Mouse (Mus musculus) embryonic facial prominence, embryonic 10.5 days (tissue): ENCODE results near the gene Paqr5. TPM values are rescaled to one million over a fixed set of nuclear protein-coding genes. Genes with fewer than 3 reads are reported as not detected.

ENCODE experiments used
- DNase-seq: peaks from one replicate; pipeline ENCODE4 v3.0.0-alpha.2; 2017; ENCODE audit warnings: low spot score
- H3K27ac ChIP-seq: fragments of 300-500 bp; sonication (generic); replicated peaks from 2 replicates; pipeline ENCODE4 v1.5.1; 2016; ENCODE audit warnings: mild to moderate bottlenecking
- H3K27me3 ChIP-seq: fragments of 300-500 bp; sonication (generic); replicated peaks from 2 replicates; pipeline ENCODE4 v1.6.1; 2016; ENCODE audit warnings: low read depth, mild to moderate bottlenecking; ENCODE audit not compliant: poor library complexity, severe bottlenecking
- H3K36me3 ChIP-seq: fragments of 300-500 bp; sonication (generic); replicated peaks from 2 replicates; pipeline ENCODE4 v1.6.1; 2016; ENCODE audit warnings: mild to moderate bottlenecking, moderate library complexity
- H3K4me1 ChIP-seq: fragments of 300-500 bp; sonication (generic); 2 replicates; pipeline ENCODE4 v1.6.1; 2016
- H3K4me3 ChIP-seq: fragments of 300-500 bp; sonication (generic); 2 replicates; pipeline ENCODE4 v1.5.1; 2016; ENCODE audit warnings: mild to moderate bottlenecking, moderate library complexity
- H3K9me3 ChIP-seq: fragments of 300-500 bp; sonication (generic); 2 replicates; pipeline ENCODE4 v1.6.1; 2016; ENCODE audit warnings: mild to moderate bottlenecking
- WGBS: fragments of 180-500 bp; shearing (Covaris S2); methylation state at CpG from one replicate; pipeline ENCODE4 v1.1.7; 2016; 5-methylcytosine and 5-hydroxymethylcytosine counted together
- polyA plus RNA-seq: library from polyadenylated mRNA; unstranded; fragments of >200 nt; fragmentation: Nextera tagmentation; extraction: Ambion mirVana; gene quantifications from 2 replicates; pipeline ENCODE4 v1.2.1, GENCODE M21; 2016

Gene Paqr5
- polyA plus RNA-seq, 1 experiment from 2014 or later, result 1.2 TPM

- peaks cover 25% of the 10 kb centered on the region for H3K4me1 ChIP-seq
- WGBS, result 80% methylated on average over 10 of the region's 10 CpGs
- H3K27me3 ChIP-seq, result peaks cover 6% of the 10 kb centered on the region
- H3K4me3 ChIP-seq, result no peak overlapping the region
- no peak for DNase-seq
- no peaks in the 10 kb centered on the region for H3K9me3 ChIP-seq
- H3K36me3 ChIP-seq, result no peaks in the 10 kb centered on the region
- no peak overlapping the region for H3K27ac ChIP-seq
These were observed 59.3 kb downstream of the Paqr5 start for GRCm38 (mm10) chr9:61967357-61967756.

- H3K27ac ChIP-seq, result no peak overlapping the region
These were observed 60.7 kb downstream of the Paqr5 start for GRCm38 (mm10) chr9:61965987-61966386.

DNA sequence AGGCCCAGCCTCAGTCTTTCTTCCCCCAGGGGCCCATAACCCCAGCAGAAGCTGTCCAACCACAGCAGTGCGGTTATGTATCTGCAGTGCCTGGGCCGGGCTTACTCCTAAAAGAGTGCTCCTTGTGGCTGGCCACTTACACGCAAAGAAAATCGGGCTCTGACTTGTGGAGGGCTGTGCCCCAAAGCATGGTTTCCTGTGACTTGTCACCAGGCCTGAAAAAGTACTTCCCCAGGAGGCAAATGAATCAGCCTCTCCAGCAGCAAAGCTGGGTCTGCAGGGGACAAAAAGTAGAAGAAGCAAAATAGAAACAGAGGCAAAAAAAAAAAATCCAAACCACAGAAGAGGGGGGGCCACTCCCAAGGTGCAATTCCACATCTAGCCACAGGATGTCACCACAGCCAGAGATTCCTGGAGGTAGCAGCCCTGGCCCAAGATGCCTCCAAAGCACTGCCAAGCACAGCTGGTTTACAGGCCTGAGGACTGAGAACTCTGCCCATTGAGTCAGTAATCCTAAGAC lies 61.2 kb downstream of the Paqr5 start:
- WGBS, result 42% methylated on average over 4 of the region's 4 CpGs
- Histone ChIP-seq H3K27me3 (peaks cover under 1% of the 10 kb centered on the region; the same call in 1 of the 2 replicates), H3K9me3 (no peaks in the 10 kb centered on the region), H3K4me3 (no peak overlapping the region), H3K36me3 (no peaks in the 10 kb centered on the region), H3K4me1 (peaks cover 24% of the 10 kb centered on the region), H3K27ac (0 out of 2 replicates have a peak overlapping the region, but pooled peaks have one; percentile 6)
- DNase-seq, result peak; percentile 76

More at GRCm38 (mm10) chr9:61965987-61966386, 60.7 kb downstream of the Paqr5 start:
- Histone ChIP-seq H3K9me3 (no peaks in the 10 kb centered on the region), H3K27me3 (peaks cover 5% of the 10 kb centered on the region), H3K36me3 (no peaks in the 10 kb centered on the region), H3K4me3 (no peak overlapping the region), H3K4me1 (peaks cover 24% of the 10 kb centered on the region)
- WGBS, result 94% methylated on average over 7 of the region's 7 CpGs
- no peak for DNase-seq

DNA sequence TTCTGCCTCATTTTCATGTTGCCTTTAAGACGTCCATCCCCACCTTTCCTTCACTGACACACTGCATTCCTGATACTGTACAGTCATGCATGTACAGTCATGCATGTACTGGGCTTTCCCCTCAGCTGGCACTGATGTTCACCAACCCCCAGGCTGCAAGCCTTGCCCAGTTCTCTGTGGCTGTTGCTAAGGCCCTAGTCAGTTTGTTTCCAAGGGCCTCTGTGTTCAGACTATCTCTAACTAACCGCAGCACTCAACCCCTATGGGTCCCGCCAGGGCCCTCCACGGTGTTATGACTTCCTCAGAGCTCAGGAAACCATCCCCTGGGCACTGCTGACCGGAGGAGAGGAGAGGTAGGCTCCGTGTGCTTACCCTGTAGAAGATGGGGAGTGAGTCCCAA lies 63.3 kb downstream of the Paqr5 start:
- H3K27ac ChIP-seq, result no peak overlapping the region
- H3K27me3 ChIP-seq, result no peaks in the 10 kb centered on the region
- H3K4me3 ChIP-seq, result no peak overlapping the region
- peaks cover 31% of the 10 kb centered on the region for H3K4me1 ChIP-seq
- WGBS, result 82% methylated on average over 6 of the region's 6 CpGs
- H3K9me3 ChIP-seq, result no peaks in the 10 kb centered on the region
- no peaks in the 10 kb centered on the region for H3K36me3 ChIP-seq
- DNase-seq, result no peak

GRCm38 (mm10) chr9:61961181-61961580 lies 65.5 kb downstream of the Paqr5 start:
- Histone ChIP-seq H3K9me3 (no peaks in the 10 kb centered on the region), H3K4me3 (no peak overlapping the region), H3K36me3 (no peaks in the 10 kb centered on the region), H3K4me1 (peaks cover 31% of the 10 kb centered on the region), H3K27ac (0 out of 2 replicates have a peak overlapping the region, but pooled peaks have one; percentile 1), H3K27me3 (no peaks in the 10 kb centered on the region)
- WGBS, result 84% methylated on average over 4 of the region's 4 CpGs
- no peak for DNase-seq

DNA sequence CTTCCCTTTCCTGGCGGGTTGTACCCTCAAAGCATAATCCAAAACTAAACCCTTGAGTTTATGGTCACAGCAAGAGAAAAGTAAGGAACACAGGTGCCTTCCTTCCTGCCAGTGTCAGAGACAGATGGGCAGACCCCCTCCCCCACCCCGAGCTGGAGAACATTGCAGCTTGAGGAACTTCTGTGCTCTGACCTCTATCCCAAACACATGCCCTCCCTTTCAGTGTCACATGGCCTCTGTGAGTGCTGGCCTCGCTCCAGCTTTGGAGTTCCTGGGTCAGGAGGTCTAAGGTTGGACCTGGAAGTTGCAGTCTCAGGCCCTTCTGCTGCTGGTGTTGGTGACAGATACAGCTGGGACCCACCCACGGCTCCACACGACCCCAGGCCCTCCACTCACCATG lies 65.9 kb downstream of the Paqr5 start:
- WGBS, result 65% methylated on average over 5 of the region's 5 CpGs
- Histone ChIP-seq H3K27ac (0 out of 2 replicates have a peak overlapping the region, but pooled peaks have one; percentile 1), H3K4me1 (peaks cover 28% of the 10 kb centered on the region), H3K36me3 (no peaks in the 10 kb centered on the region), H3K4me3 (no peak overlapping the region), H3K9me3 (no peaks in the 10 kb centered on the region), H3K27me3 (no peaks in the 10 kb centered on the region)
- no peak for DNase-seq

GRCm38 (mm10) chr9:61959921-61960569 lies 66.6 kb downstream of the Paqr5 start:
- Histone ChIP-seq H3K9me3 (no peaks in the 10 kb centered on the region), H3K27ac (no peak overlapping the region), H3K4me3 (no peak overlapping the region), H3K27me3 (no peaks in the 10 kb centered on the region), H3K4me1 (peaks cover 22% of the 10 kb centered on the region), H3K36me3 (no peaks in the 10 kb centered on the region)
- WGBS, result 92% methylated on average over 1 of the region's 1 CpGs
- no peak for DNase-seq

GRCm38 (mm10) chr9:61954707-61955106 lies 71.9 kb downstream of the Paqr5 start:
- DNase-seq, result no peak
- H3K36me3 ChIP-seq, result 0 out of 2 replicates have a peak, but pooled peaks cover 2% of the 10 kb centered on the region

DNA sequence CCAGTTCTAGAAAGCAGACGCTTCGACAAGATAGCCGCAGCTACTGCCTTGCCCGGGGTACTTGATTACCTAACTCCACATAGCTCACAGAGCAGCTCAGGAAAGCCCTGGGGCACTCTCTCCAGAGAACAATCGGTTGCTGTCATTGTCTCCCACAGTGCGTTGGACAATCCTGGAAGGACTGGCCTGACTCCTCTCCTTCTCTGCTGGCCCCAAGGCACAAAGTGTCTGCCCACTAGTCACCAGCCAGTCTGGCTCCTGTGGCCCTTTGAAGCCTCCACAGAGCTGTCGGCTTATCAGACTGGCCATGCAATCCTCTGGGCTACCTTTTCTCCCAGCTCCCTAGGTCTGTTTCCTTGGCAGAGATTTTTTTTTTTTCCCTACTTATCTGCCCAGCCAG lies 74.4 kb downstream of the Paqr5 start:
- DNase-seq, result no peak
- Histone ChIP-seq H3K36me3 (0 out of 2 replicates have a peak, but pooled peaks cover 5% of the 10 kb centered on the region), H3K9me3 (no peaks in the 10 kb centered on the region), H3K4me1 (peaks cover 25% of the 10 kb centered on the region), H3K4me3 (no peak overlapping the region), H3K27ac (no peak overlapping the region), H3K27me3 (no peaks in the 10 kb centered on the region)
- 35% methylated on average over 7 of the region's 7 CpGs for WGBS

More at GRCm38 (mm10) chr9:61954707-61955106, 71.9 kb downstream of the Paqr5 start:
- no peak overlapping the region for H3K4me3 ChIP-seq
- peaks cover 9% of the 10 kb centered on the region for H3K4me1 ChIP-seq
- no peak overlapping the region for H3K27ac ChIP-seq
- H3K27me3 ChIP-seq, result no peaks in the 10 kb centered on the region
- H3K9me3 ChIP-seq, result no peaks in the 10 kb centered on the region

GRCm38 (mm10) chr9:61947402-61948346 lies 79.0 kb downstream of the Paqr5 start:
- Histone ChIP-seq H3K27me3 (no peaks in the 10 kb centered on the region), H3K9me3 (no peaks in the 10 kb centered on the region), H3K4me3 (peak overlapping the region; percentile 77), H3K27ac (peak overlapping the region; percentile 95), H3K36me3 (peaks cover 25% of the 10 kb centered on the region), H3K4me1 (peaks cover 44% of the 10 kb centered on the region)
- WGBS, result 7% methylated on average over 24 of the region's 24 CpGs
- DNase-seq, result peak; percentile 87

DNA sequence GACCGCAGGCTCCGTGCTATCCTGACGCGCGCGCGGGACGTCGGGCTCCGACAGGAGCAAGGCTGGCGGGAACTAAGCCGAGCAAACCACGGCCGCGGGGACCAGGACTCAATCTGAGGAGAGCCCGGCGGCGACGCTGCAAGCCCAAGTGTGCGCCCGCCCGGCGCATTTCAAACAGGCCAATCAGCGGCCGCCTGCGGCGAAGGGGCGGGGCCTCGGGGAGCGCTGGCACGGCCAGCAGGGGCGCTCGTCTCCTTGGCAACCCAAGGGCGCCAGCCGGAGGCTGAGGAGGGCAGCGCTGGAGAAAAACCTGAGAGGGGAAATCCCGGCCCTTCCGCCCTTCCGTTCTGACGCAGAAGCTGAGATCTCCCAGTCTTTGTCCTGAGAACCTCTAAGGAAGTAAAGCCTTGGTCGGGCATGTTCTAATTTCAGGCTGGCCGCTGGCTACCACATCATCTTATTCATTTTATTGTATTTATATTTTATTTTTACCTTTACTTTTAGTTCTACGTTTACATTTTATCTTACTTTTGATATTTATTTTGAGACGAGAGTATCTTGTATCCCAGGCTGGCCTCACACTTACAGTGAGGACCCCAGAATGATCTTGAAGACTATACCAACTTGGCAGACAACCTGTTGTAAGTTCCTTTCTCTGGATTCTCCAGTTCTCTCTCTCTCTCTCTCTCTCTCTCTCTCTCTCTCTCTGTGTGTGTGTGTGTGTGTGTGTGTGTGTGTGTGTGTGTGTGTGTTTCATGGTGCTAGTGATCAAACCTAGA lies 79.8 kb downstream of the Paqr5 start, which contains the start of gene Kif23:
Kif23 (minus strand) TSS at position 152 of the 779 bp plus-strand sequence.
- H3K9me3 ChIP-seq, result no peaks in the 10 kb centered on the region
- WGBS, result under 1% methylated on average over 44 of the region's 44 CpGs
- peak; percentile 100 for DNase-seq
- H3K4me3 ChIP-seq, result peak within 1 kb of the TSS; percentile 77
- peaks cover 33% of the 10 kb centered on the region for H3K36me3 ChIP-seq
- H3K4me1 ChIP-seq, result peaks cover 37% of the 10 kb centered on the region
- H3K27ac ChIP-seq, result peak within 1 kb of the TSS; percentile 95
- H3K27me3 ChIP-seq, result no peaks in the 10 kb centered on the region
